Mouse (Mus musculus) testis, adult 2 months (tissue): ENCODE results near the gene Larp4.

Experiments used
- CTCF ChIP-seq: fragments of 200-500 bp; IDR thresholded peaks from 2 replicates; pipeline ENCODE4 v1.5.1; 2012; ENCODE audit warnings: low read depth, mild to moderate bottlenecking, inconsistent platforms, low read length, moderate library complexity; ENCODE audit not compliant: control insufficient read depth, insufficient read depth, insufficient replicate concordance
- POLR2A ChIP-seq: fragments of 200-500 bp; IDR thresholded peaks from 2 replicates; pipeline ENCODE4 v1.6.1; 2012; ENCODE audit warnings: low read depth, mild to moderate bottlenecking, inconsistent platforms, low read length, moderate library complexity; ENCODE audit not compliant: control insufficient read depth

GRCm38 (mm10) chr15:100060513-100061140, 90.8 kb downstream of the Larp4 start:
- TF ChIP-seq POLR2A (no peak), CTCF (no peak)
